In genomic region chr1:130462084-130462861, GRCm38 (mm10) we compare ENCODE assay signal across 8 mouse cellular contexts. TPM values are rescaled to one million over a fixed set of nuclear protein-coding genes. Genes with fewer than 3 reads are reported as not detected.
DNase-seq lines count a peak whose midpoint lies in the region; ATAC-seq lines count a peak whose summit lies in the region.

Cd55 (minus strand) TSS chr1:130462744.

- ATAC-seq in megakaryocyte-erythroid progenitor cell, adult 5-6 weeks (replicated peaks; ENCODE audit: low FRiP score, low TSS enrichment, poor library complexity, severe bottlenecking), result peak; percentile 91

- DNase-seq in adipocyte (ENCODE audit: low spot score), result peak; percentile 14
- peak; percentile 93 for DNase-seq in embryo, embryonic 10 days (ENCODE audit: low spot score)
- peak; percentile 86 for DNase-seq in gastrocnemius, postnatal 10 days
- peak; percentile 92 for DNase-seq in induced T-regulatory cell, adult 2 months (ENCODE audit: low read depth)
- DNase-seq in left cerebral cortex, adult 9 months (ENCODE audit: low spot score in 2 of 2), result peak; percentile 14 to 87
- DNase-seq in right cerebral cortex, postnatal 25 days, result peak; percentile 89
- DNase-seq in urinary bladder, postnatal 4 days (ENCODE audit: low spot score in 2 of 2), result peak; percentile 79 to 84

RNA-seq across cellular contexts. Expression of gene Cd55, which starts in this region (rescaled TPM):
- total RNA-seq in gastrocnemius, postnatal 10 days (2021), result 10 to 100 TPM; 25.6 to 38.3 TPM
- 71.9 and 85.0 TPM in 2 replicates for total RNA-seq in megakaryocyte-erythroid progenitor cell, adult 5-6 weeks (2014; fragmentation: Nextera tagmentation)
- total RNA-seq in megakaryocyte-erythroid progenitor cell, adult 5-6 weeks (2017), result 39.8 and 54.7 TPM in 2 replicates

Comparison
In these comparisons a context has a peak if more than half of its experiments do, and no peak if none do; other contexts are left out.
1. Peak in every context shown above with its lines: DNase-seq and ATAC-seq.
2. DNase-seq: peak in every context shown above with its lines; median percentile 93 in embryo, embryonic 10 days; 92 in induced T-regulatory cell, adult 2 months; 89 in right cerebral cortex, postnatal 25 days; 86 in gastrocnemius, postnatal 10 days; 82 in urinary bladder, postnatal 4 days; 50 in left cerebral cortex, adult 9 months; 14 in adipocyte.